Mouse (Mus musculus): ENCODE results near the gene Alkbh2.

Alkbh2 gene

DNA sequence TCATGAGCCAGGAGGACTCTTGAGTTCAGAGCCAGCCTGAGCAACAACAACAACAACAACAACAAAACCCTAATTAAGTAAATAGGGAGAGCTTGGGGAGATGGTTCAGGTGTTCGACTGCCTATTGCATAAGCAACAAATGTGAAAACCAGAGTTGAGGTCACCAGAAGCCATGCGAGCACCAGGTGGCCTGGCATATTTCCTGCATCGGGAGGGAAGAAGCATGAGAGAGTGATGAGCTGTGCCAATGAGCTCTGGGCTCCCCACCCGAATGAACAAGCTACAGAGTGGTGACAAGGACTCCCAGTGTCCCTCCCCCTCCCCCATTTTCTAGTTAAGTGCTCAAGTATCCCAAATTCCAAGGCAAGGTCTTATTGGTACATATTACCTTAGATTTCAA lies 26.1 kb downstream of the Alkbh2 start:
- DNase-seq (ENCODE audit: low spot score in 2 of 2) = no peak

DNA sequence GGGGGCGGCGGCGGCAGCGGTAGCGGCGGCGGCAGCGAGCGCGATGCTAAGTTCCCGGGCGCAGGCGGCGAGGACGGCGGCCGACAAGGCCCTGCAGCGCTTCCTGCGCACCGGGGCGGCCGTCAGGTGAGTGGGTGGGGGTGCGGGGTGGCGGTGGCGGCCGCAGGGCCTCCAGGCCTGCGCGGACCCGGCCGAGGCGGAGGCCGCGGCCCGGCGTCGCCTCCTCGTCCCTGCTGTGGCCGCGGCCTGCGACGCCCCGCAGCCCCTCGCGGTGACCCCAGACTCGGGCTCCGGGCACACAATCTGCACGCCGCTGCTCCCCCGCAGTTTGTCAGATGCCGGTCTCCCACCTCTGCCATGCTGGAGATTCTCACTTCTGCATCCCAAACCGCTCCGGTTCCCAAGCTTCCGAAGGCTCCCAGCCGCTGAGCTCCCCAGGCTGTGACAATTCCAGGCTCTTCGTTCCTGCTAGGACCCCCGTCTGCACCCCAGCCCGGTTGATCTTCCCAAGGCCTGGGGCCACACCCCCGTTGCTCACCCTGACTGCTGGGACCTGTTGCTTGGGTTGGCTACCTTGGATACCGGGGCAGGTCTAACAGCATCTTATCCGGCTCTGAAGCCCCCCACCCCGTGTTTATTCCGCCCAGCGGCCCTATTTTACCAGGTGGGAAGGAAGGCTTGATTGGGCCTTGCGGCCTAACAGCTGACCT lies 27.5 kb downstream of the Alkbh2 start:
- DNase-seq (ENCODE audit: low spot score in 2 of 2) = no peak

DNA sequence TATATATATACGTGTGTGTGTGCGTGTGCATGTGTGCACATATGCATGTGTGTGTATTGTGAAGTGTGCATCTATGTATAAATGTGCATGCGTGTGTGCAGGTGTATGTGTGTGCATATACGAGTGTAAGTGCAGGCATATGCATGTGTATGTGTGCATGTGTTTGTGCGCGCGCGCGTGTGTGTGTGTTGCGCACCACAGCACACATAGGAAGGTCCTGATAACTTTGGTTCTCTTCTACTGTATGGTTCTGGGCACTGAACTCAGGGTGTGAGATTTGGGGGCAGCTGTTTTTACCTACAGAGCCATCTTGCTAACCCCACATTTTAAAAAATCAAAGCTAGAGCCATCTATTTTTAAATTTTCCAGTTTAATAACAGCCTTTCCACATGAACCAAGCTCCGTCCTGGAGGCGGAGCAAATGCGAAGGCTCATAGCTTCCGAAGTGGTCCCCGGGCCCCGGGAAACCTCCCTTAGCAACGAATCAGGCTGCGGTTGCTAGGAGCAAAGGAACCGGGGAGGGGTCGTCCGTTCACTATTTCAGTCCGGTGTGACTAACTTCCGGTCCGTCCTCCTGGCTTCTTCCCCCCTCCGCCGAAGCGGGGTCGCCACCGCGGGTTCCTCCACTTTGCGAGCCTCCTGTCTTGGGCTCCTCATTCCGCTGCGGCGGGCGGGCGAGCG lies 28.2 kb downstream of the Alkbh2 start:
- peak; percentile 89 for DNase-seq (ENCODE audit: low spot score in 2 of 2)

DNA sequence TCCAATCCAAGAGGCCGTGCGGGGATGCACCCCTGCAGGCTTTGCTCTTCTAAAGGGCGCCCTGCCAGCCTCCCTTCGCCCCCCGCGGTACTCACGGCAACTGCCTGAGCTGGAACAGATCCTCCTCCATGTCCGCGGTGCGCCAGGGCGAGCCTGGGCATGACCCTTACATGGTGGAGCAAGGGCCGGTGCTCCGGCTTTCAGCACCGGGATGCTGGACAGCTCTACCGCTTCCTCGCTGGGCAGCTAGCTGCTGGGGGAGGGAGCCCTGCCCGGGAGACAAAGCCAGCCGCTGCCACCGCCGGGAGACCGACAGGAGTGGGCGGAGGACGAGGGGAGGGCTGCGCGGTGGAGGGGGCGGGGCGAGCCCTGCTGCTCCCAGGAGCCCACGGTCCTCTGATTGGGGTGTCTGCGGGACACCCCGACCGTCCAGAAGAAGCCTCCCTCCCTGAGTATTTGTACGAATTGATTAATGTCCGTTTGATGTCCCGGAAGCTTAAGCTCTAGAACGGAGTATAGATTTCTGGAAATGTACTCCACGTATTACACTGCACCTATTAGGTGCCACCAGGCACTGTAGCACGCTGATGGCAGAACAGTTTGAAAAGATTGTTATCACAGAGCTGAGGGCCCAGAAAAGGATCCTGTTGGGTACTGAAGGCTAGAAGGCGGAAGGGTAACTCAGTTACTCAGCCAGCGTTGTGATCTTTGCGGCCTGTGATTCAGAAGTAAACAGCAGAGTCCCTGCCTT lies 36.8 kb downstream of the Alkbh2 start, which contains the start of gene Svop:
TSS of gene Svop (minus strand) at position 514 of the 751 bp plus-strand sequence.
- DNase-seq (ENCODE audit: low spot score in 2 of 2) = peak; percentile 68 to 76

DNA sequence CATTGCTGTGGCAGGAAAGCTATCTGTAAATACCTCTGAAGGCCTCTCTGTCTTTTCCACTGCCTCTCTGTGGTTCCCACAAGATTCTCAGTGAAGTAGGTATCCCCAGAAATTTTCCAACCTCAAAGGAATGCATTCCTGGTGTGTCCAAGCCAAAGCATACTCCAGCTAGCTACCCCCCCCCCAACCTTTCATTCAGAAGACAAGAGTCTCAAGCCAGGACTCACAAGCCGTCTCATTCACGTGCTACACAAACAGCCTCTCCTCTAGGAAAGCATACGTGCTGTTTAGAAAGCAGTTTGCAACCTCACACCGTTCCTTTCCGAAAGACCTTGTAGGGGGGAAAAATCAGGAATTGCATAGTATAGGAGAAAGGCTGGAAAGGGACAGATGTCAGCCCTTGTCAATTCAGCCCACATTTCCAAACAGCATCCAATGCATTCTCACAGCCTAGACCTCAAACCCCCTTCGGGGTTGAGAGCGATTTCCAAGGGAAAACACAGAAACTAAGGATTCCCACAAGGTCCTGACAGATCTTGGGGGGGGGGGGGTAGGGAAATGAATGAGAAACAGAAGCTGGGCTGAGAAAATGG lies 37.5 kb downstream of the Alkbh2 start:
- no peak for DNase-seq (ENCODE audit: low spot score in 2 of 2)

DNA sequence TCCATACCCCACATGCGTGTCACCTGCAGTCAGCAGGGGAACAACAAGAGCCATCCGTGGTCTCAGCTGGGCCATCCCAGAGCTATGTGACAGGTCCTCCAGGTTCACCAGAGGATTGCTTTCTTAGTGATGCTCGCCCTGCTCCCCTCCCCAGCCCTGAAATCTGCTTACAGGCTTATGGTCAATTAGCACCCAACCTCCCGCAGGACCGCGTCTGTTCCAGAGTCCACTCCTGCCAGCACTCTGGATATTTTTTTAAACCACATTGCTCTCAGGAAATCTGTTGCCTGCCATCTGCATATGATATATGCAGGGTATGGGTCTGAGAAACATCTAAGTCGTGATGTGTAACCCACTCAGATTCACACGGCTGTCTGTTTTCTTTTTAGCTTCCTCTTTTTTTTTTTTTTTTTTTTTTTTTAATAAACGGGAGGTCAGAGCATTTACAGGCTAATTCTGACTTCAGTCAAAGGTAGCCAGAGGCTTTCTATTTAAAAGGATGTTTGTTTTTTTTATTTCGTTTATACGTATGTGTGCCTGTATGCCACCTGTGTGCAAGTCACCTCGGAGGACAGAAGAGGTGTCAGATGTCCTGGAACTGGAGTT lies 40.0 kb downstream of the Alkbh2 start:
- DNase-seq (ENCODE audit: low spot score in 2 of 2) = peak in 1 of 2 experiments; percentile 51

DNA sequence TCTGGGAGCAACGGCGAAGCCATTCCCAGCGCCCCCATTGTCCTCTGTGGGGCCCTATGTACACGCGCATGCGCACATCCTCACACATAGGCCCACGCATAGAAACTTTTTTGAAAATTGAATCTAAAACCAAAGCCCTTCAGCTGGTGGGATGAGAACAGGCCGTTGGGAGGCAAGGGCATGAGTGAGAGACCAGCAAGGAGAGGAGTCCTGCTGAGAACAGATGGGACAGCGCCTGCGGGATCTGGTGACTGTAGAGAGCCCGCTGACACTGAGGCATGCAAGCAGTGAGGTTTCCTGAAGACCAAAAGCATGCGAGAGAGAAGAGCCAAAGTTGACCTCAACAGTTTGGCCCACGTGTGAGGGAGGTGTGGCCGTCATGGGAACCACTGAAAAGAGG lies 42.5 kb downstream of the Alkbh2 start:
- no peak for DNase-seq (ENCODE audit: low spot score in 2 of 2)

DNA sequence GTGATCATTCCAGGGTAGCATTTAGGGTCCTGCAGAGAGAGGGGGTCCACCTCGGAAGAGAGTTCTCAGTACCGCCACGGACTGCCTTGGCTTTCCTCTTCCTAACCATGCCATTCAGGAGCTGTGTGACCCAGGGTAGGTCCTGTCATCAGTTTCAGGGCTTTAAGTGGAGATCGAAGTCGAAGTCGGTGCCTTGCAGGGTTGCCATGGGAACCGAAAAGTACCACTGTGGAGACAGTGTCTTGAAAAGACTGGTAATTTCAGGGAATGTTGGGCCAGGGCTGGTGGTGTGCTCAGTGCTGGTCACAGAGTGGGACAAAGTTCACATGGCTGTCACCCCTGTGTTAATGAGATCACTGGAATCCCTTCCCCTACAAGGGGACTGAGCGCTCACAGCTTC lies 51.0 kb downstream of the Alkbh2 start:
- no peak for DNase-seq (ENCODE audit: low spot score in 2 of 2)

Measured in right cerebral cortex, postnatal 36 days (tissue).